Mouse (Mus musculus) B cell, adult 62 days (primary cell): ENCODE results near the gene Olfr697. TPM values are rescaled to one million over a fixed set of nuclear protein-coding genes. Genes with fewer than 3 reads are reported as not detected.

Experiments used
- total RNA-seq: library from RNA; stranded (reverse); gene quantifications from 4 replicates; pipeline ENCODE4 v1.2.4, GENCODE M21; 2023

Gene Olfr697
- not detected in 4 replicates for total RNA-seq

GRCm38 (mm10) chr7:106742343-106742742 lies at the start of gene Olfr697:
TSS of gene Olfr697 (minus strand) at chr7:106742443.

DNA sequence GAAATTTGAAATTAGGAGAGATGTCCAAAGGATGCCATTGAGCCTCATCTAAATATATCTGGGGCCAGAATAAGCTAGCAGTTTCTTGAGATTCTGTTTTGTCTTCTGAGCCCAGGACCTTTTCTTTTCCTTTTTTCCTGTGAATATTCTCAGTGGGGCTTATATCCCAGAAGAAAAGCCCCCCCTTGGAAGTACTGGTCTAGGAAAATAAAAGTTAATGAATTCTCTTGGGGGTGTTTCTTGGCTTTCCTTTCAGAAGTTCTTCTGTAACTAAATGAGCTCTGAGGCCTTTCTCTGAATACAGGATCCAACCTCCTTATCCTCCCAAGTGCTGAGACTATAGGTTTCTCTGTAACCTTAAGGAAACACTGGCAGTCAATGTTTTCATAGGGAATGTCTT lies 13.1 kb upstream of the Olfr697 start, which contains the start of gene Olfr698:
Olfr698 (minus strand) TSS at position 101 of the 400 bp plus-strand sequence.

DNA sequence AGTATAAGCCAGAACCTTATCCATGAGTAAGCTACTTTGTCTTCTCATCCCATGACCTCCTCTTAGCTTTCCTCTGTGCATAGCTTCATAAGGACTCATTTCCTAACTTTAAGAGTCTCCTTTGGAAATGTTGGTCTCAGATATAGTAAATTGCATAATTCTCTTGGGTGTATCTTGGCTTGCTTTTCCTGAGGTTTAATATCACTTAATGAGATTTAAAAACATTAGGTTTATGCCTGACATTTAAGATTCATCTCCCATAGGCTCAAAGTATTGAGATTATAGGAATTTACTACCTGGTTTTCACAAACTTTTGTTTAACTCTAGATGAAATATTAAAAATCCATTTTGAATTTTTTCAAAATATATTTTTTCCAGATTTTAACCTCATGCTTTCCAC lies 25.9 kb downstream of the Olfr697 start, which contains the start of gene Olfr695:
Olfr695 (minus strand) TSS at position 101 of the 400 bp plus-strand sequence.

DNA sequence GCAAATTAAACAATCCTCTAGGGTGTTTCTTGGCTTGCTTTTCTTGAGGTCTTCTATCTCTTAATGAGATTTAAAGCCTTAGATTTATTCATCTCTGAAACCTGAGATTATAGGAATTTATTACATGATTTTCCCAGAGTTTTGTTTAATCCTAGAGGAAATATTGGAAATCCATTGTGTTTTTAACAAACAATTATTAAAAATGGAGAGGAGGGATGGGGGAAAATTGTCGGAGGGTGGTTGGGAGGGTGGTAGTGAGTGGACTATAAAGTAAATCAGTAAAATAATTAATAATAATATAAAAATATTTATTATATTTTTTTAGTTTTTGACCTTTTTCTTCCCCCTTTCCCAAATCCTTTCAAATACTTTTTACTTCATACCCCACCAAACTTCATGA lies 50.5 kb downstream of the Olfr697 start, which contains the start of gene Olfr694:
Olfr694 (minus strand) TSS at position 101 of the 400 bp plus-strand sequence.

Other genes starting within 250 kb of the Olfr697 start
- not detected in 4 replicates for gene Olfr693, start 61.9 kb downstream of the Olfr697 start, total RNA-seq
- not detected in 4 replicates for gene Olfr694, start 50.6 kb downstream of the Olfr697 start, total RNA-seq
- not detected in 4 replicates for gene Olfr695, start 26.0 kb downstream of the Olfr697 start, total RNA-seq
- gene Olfr698, start 13.0 kb upstream of the Olfr697 start, total RNA-seq: not detected in 4 replicates
- gene Olfr699, start 50.8 kb upstream of the Olfr697 start, total RNA-seq: not detected in 4 replicates
- not detected in 4 replicates for gene Olfr700, start 66.4 kb upstream of the Olfr697 start, total RNA-seq
- not detected in 4 replicates for gene Olfr701, start 71.7 kb upstream of the Olfr697 start, total RNA-seq
- gene Olfr702, start 91.5 kb upstream of the Olfr697 start, total RNA-seq: not detected in 4 replicates
- gene Olfr703, start 100.9 kb upstream of the Olfr697 start, total RNA-seq: not detected in 4 replicates
- not detected in 4 replicates for gene Olfr704, start 120.7 kb upstream of the Olfr697 start, total RNA-seq
- gene Olfr705, start 134.4 kb upstream of the Olfr697 start, total RNA-seq: not detected in 4 replicates
- not detected in 4 replicates for gene Olfr706, start 145.7 kb upstream of the Olfr697 start, total RNA-seq
- gene Olfr707, start 158.8 kb upstream of the Olfr697 start, total RNA-seq: not detected in 4 replicates
- gene Olfr1532-ps1, start 165.6 kb upstream of the Olfr697 start, total RNA-seq: not detected in 4 replicates
- gene Olfr709-ps1, start 189.8 kb upstream of the Olfr697 start, total RNA-seq: not detected in 4 replicates
- gene Olfr710, start 205.9 kb upstream of the Olfr697 start, total RNA-seq: not detected in 4 replicates
- not detected in 4 replicates for gene Olfr6, start 221.5 kb upstream of the Olfr697 start, total RNA-seq
- not detected in 4 replicates for gene Olfr711, start 233.0 kb upstream of the Olfr697 start, total RNA-seq